Mouse (Mus musculus): ENCODE data around the gene Rasgrf1.

Rasgrf1 gene

DNA sequence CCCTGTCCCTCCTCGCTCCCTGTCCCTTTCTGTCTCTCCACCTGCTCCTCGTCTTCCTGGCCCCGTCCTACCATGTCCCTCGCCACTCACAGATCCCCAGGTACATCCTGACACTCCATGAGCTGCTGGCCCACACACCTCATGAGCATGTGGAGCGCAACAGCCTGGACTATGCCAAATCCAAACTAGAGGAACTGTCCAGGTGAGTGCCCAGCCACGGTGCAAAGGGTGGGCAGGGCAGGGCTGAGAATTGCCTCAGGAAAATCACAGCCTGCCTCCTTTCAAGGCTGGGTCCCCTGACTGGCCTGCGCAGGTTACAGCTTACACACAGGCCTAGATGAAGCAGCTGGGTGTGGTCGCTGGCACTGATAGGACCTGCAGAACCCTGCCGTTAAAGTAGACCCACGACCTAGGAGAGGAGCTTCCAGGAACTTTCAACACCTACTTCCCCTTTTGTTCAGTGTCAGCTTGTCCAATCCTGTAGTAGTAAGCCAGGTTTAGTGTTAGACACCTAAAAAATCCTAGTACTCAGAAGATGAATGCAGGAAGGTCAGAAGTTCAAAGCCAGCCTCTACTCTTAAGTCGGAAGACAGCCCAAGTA lies 61.3 kb downstream of the Rasgrf1 start:
- no peak for DNase-seq

DNA sequence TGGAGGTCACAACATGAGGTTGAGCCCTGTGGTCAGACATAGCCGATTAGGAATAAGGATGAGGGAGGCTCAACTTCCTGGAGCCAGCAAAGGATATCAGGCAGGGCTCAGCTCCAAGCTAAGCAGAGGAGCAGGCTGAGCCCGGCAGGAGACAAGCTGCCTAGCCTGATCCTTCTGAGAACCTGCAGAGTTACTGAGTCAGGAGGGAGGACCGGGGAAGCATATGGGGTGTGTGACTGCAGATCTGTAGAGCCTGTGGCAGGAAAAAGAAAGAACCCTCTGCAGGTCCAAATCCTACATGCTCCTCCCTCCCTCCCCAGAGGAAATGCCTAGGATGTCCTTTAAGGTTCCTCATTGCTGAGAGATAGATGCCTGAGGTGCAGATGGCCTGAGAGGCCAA lies 62.6 kb downstream of the Rasgrf1 start:
- DNase-seq: no peak

DNA sequence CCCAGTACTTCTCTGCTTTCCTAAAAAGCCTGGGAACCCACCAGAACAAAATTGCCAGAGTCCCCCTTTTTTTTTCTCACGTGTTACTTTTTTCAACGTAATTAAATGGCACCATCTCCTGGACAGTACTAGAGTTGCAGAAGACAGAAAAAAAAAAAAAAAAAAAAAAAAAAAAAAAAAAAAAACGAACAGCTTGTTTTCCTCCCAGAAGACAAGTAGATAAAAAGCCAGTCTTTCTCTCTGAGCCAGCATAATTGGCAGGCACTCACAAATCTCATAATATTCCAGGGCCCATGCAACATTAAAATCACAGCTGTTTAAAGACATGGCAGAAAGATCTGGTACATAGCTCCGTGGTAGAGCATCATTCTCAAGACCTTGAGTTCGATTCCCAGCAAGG lies 64.1 kb downstream of the Rasgrf1 start:
- DNase-seq: peak; percentile 37

DNA sequence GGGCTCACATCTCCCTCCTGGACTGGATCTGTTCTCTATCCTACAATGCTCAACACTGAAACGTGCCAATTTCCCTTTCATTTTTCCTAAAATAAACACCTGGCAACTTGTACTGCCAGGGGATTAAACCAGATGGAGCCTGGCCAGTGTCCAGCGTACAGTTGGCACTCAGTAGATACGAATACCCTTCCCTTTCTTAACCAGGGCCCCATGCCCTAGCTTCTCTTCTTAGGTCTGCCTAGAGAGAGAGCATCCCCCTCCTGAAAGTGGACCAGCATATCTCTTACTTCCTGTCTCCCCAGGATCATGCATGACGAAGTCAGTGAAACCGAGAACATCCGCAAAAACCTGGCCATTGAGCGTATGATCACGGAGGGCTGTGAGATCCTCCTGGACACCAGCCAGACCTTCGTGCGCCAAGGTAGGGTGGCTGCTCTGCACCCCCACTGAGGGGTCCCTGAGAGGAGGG lies 64.8 kb downstream of the Rasgrf1 start:
- no peak for DNase-seq

DNA sequence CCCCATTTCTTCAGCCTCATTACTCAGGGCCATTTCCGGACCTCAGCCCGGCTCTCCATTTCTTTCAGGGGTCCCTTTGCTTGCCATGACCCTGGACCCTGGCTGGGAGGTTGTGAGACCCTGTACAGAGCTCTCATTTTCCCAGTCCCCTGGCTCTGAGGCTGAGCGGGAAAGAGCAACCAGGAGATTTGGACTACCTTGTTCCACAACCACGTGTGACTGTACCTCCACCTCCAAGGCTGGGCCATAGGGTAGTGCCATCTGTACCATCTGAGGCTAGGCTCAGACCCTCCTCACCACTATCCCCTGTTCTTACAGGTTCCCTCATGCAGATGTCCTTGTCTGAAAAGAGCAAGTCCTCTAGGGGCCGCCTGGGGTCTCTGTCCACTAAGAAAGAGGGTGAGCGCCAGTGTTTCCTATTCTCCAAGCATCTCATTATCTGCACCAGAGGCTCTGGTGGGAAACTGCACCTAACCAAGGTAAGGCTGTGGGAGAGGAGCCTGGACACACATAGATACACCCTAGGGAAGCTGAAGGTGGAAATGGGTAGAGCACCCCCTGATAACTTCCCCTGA lies 66.7 kb downstream of the Rasgrf1 start:
- DNase-seq: no peak

DNA sequence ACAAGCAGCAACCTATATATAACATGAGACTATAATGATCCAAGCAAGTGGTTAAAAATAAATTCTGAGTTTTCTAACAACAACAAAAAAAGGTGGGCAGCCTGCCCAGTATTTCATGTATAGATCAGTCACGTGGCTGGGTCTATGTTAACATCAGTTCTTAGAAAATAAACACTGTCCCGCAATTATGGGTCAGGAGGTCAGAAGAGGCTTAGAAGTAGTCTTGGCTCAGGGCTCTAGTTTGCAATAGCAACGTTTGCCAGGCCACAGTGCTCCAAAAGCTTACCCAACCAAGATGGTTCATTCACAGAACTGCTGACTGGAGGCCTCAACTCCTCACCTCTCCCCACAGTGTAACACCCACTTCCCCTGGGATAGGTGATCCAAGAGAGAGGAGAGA lies 69.5 kb downstream of the Rasgrf1 start:
- DNase-seq: peak; percentile 31

DNA sequence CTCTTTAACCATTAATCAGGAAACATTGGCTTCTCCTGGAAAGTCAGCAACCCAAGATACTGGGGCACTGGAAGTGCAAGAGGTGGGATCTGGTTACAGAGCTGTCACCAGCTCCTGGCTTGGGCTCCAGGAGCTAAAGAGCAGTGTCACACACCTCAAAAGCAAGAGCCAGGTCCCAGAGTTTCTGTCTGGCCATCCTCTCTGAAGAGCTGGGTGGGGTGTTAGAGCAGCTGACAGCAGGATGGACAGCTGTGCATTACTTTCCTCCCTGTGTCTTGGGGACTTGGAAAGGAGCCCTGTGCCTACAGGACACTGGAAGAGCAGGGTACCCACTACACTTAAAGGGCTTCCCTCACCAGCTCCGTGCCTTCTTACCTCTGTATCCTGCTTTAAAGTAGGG lies 72.5 kb downstream of the Rasgrf1 start:
- DNase-seq: no peak

DNA sequence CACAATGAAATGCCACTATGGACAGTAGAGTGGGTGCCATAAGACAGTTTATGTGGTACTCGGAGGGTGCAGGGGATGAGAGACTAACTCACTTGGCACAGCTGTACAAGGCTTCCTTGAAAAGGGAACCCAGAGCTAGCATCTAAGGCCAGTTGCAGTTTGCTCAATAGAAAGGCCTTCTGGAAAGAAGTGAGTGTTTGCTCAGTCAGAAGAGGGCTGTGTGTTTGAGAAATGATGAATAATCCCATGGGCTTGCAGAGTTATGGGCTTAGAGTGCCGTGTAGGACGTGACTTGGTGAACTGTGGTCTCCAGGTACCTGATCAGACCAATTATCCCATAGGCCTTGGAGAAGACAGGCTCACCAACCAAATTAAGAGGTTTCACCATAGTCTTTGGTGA lies 78.3 kb downstream of the Rasgrf1 start:
- no peak for DNase-seq

DNA sequence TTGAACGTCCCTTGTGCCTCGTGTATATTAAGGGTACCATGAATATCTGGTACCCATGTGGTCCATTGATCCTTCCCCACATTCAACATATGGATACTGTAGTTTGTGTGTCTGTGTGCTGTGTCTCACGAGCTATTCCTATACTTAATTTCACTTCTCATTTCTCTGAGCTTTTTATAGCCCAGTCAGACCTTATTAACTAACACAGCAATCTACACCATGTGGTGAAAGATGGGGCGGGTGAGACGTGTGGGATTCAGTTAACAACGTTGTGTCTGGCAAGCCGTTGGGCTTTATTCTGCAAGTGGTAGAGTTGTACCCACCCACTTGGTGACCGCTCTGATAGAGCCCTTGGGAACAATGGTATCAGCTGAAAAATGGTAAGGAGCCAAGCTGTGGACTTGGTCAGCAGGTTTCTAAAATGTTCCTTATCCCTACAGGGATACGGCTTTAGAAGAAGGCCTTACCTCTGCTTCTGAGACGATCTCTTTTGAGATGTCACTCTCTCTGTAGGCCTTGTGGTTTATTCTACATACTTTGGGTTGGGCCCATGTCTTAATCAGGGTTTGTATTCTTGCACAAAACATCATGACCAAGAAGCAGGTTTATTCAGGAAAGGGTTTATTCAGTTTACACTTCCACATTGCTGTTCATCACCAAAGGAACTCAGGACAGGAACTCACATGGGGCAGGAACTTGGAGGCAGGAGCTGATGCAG lies 79.3 kb downstream of the Rasgrf1 start:
- no peak for DNase-seq

DNA sequence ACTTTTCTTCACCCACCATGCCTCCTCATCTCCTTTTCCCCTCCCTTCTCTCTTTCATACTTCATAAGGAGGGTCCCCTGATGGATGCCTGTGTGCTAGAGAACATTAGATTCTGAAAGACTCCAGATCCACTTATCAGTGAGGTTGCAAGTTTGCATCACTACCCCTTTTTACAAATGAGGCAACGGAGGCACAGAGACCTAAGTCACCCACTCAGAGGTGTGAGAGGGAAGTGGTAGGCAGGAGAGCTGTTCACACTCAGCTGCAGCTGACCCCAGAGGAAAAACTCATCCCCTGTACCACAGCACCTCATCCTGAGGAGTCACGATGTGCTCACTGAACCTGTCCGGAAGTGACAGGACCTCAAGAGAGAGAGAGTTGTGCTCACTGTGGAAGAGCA lies 96.7 kb downstream of the Rasgrf1 start:
- no peak for DNase-seq

DNA sequence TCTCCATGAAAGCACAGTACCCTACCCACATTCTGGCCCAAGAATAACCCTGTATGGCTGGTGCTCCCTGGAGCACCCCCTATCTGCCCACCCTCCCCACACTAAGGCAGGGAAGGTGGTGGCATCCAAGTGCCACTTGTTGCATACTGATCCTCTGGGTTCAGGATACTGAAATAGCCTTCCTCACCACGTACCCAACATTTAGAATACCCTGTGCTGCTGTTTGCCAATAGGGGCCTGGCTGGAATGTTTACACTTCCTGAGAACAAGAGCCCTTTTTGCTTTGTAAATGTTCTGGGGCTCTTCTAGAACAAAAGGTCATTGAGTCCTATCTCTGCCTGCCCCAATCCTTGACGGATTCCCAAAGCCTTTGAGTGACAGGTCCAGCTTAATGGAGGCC lies 97.4 kb downstream of the Rasgrf1 start:
- peak; percentile 20 for DNase-seq

DNA sequence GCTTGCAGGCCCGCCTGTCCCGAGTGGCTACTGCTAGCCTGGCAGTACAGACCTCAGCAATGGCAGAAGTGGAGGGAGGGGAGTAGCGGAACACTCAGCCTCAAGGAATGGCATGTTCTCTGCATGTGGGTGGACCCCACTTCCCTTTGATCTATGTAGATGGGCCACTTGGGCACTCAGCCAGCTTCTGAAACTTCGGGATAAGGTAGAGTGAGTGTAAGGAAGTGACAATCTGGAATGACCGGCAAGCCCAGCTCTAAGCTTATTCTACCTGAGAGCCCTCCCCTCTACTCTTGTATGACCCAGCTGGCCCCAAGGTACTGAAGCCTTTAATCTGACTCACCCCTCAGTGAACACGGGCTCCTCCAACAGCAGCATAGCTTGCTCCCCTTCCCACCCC lies 98.4 kb downstream of the Rasgrf1 start:
- peak; percentile 73 for DNase-seq

DNA sequence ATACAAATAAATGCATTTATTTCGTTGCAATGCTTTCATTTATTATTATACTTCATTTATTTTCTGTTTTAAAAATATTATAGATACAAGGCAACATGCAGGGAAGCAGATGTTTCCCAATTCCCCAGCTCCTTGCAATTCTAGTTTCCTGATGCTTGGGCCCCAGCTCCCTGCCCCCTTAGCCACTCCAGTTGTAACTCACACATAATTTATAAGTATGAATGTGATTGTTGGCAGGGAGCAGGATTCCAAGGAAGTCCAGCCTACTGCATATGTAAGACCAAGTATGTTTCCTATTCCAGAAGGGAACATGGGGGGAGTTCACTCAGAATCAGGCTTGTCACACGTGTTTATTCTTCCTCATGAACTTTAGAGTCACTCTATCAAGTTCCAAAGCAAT lies 102.1 kb downstream of the Rasgrf1 start:
- DNase-seq: peak; percentile 19

DNA sequence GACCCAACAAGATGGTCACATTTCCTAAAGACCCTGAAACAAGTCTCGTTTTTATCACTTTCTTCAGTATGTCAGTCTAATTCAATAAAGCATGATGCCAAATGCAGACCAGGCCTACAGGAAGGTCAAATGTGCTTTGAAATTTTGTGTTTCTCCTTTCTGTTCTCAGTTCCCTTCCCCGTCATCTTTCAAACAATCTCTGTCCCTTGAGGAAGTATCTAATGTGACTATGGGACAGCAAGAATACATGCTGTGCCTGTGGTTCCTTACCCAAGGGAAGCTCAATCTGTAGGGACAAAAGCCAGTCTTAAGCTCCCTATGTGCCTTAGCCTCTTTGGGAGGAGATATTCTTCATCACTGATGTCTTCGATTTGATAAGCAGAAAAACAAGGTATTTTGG lies 104.9 kb downstream of the Rasgrf1 start:
- no peak for DNase-seq

DNA sequence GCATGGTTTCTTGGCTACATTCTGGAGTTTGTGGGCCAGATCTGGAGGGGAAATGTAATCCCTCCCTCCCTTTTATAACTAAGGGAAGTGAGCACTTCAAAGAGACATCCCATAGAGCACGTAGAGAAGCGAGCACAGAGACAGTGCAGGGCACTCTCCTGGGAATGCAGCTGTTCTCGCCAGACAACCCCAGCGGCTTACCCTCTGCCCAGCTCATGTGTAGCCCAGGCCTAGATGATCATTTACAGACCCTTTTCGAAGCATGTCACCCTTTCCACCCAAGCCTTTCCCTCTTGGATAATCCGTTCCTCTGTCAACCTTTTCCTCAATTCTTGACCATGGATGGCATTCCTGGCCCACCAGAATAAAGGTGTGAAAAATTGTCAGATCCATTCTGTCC lies 106.5 kb downstream of the Rasgrf1 start:
- DNase-seq: no peak

DNA sequence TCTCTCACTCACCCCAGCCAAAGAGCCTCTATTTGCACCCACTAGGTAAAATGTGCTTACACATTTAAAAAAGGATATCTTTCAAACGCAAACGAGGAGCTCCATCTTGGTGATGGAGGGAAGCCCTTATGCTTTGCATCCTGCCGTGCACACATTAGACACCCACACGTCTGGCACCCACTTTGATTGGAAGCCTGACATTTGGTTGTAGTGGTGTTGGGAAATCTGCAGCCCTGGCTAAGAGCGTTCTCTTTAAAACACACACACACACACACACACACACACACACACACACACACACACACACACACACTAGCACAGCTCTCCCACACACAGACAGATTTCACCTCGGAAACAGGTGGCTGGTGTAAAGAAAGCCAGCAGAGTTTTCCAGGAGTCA lies 111.2 kb downstream of the Rasgrf1 start:
- no peak for DNase-seq

DNA sequence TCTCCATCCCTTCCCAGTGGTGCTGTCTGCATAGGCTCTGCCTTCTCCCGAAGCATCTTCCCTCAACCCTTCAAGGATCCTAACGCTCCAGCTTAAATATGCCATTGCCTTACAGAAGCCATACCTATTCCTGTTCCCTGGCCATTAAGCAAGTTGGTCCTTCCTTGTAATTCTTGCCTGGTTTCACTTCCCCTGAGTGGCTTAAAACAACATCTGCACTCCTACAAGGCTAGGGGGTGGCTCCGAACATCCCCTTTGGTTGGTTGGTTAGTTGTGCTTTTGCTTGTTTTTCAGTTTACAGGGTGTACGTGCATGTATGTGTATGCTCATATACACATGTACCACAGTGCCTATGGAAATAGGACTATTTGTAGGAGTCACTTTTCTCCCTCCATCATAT lies 111.7 kb downstream of the Rasgrf1 start:
- DNase-seq: no peak

DNA sequence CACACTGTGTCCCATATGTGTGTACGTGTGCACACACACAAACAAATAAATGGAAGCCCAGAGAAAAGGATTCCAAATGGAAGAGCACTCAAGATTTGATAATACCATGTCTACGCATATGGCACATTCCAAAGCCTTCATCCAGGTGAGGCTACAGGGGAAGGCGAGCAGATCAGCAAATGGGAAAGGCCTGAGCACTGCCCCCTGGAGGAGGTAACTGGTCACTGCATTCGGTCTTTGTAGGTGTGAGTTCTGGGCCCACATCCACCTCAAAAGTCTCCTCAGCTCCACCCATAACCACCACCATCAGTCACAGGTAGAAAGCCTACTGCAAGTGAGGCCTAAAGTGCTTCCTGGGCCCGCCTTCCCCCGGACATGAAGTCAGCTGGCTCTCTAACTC lies 118.0 kb downstream of the Rasgrf1 start:
- no peak for DNase-seq

DNA sequence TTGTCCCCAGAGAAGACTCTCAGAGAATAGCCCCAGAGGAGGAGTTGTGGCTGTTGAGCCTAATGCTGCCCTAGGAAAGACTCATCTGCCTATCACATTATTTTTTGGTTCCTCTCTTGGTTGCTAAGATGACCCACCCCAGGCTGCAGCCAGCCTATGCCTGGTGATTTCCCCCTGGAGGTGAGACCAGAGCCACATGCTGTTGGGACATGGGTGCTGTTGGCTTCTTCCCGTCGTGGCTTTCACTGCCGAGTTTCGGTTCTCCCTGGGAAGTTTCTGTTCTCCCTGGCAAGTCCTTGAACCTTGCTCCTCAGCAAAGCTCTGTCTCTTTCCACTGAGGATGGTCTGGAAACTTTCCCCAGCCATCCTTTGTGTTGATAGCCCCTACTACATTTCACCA lies 124.2 kb downstream of the Rasgrf1 start:
- no peak for DNase-seq

DNA sequence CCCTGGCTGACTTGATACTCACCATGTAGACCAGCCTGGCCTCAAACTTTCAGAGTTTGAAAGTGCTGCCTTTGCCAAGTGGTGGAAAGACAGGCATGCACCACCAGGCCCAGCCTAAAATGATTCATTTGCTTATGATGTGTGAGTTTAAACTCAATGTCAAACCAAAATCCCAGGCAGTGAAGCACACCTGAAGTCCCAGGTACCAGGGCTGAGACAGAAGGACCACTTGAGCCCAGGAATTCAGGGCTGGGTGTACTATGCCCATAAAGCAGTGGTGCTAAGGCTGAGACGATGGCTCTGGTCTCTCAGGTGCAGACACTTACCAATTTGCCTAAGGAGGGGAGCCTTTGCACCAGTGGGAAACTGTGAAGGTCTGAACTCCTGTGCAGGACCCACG lies 125.5 kb downstream of the Rasgrf1 start:
- DNase-seq: no peak

DNA sequence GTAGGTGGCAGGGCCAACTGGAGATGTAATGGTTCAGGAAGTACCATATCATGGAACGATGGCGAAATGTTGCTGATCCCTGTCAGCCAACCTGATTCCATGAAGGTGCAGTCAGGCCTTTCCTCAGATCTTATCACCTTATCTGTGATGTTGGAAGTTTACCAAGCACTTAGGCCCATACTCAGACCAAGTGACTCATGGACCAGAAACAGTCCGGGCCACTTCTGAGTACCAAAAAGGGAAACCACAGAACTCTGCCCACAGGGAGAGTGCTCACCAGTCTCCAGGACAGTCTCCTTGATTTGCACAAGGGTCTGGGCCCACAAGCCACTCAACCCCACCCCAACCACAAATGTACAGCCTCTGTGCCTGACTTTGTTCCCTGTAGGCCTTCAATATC lies 126.1 kb downstream of the Rasgrf1 start:
- peak; percentile 59 for DNase-seq

DNA sequence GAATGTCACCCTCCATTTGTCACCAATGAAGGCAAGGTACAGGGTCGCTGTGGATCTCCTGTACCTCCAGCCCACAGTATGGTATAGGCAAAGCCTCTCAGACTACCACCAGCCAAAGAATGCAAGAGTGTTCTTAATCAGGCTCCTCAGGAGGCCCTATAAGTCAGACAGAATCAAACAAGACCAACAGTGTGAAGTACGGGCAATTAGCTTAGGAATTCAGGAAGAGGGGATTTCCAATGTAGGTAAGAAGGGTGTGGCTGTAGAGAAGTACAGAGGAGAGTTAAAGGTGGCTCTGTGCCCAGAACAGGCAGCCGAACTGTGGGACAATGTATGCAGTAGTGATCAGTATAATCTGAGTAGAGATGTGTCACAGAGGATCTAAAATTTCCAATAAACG lies 126.6 kb downstream of the Rasgrf1 start:
- DNase-seq: peak; percentile 31

DNA sequence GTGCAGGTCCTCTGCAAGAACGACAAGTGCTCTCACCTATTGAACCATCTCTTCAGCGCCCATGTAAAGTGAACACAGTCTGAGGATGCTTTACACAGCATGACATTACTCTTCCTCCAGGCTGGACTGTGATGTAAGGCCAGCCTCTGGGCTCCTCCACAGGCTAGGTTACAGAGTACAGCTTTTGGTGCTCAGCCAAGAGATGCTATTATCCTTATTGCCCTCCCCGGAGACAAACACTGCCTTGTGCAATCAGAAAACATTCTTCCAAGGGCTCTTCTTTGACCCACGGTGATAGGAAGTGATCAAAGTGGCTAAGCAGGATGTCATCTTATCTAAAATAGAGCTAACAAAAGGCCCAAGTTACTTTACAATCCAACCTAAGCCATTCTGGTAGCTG lies 128.8 kb downstream of the Rasgrf1 start:
- DNase-seq: no peak

DNA sequence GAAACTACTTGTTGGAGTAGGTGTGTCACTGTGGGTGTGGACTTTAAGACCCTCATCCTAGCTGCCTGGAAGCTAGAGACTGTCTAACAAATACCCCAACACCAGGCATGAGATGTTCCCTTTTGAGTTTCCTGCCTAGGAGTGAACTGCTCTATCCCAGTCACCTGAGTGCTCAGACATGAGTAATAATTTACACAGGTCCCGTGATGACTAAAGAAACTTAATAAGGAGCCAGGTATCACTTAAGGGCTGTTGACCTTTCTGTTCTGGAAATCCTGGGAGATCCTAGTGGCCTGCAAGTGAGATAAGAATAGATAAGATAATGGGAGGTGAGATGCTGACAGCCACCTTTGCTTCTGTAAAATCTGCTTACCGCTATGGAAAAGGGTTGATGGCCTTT lies 131.2 kb downstream of the Rasgrf1 start:
- DNase-seq: no peak

DNA sequence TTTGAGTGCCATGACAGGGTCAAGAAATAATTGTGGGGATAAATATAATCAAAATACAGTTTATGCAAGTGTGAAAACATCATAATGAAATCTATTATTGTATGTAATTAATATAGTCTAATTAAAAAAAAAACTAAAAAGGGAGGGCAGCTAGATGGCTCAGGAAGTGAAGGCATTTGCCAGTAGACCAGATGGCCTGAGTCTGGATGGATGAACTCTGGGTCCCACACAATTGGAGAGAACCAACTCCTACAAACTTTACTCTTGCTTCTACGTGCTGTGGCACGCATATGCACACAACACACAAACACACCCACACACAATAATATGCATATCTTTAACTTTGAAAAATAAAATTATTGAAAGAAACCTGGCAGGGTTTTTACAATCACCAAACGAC lies 131.8 kb downstream of the Rasgrf1 start:
- DNase-seq: no peak
